Mouse (Mus musculus): Measurements from ENCODE around the gene Pax4.
A peak's percentile ranks its signal among the peaks of the same experiment; 100 is the strongest.

The Pax4 gene

GRCm38 (mm10) chr6:28449253-28449652, at the start of gene Pax4:
Pax4 (minus strand) TSS chr6:28449353.
- no peak for DNase-seq

GRCm38 (mm10) chr6:28497837-28498236, 48.7 kb upstream of the Pax4 start:
- no peak for DNase-seq

DNA sequence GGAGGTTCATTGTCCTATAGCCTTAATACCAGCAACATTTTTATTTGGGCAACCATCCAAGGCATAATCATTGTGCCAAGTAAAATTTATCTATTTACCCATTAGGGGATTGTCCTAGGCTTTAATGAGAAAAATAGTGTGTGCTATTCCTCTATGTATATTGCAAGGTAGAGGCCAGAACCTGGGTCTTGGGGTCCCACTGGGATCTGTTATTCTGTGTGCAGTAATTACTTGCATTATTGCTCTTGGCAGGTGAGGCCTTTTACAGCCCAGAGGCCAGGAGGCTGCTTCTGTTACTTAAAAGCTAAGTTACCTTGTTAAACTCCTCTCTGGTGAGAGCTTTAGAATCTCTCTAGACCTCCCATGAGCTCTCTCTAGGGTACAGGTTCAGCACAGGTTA, 42.0 kb upstream of the Pax4 start:
- DNase-seq: no peak

GRCm38 (mm10) chr6:28490612-28491011, 41.5 kb upstream of the Pax4 start:
- no peak for DNase-seq

DNA sequence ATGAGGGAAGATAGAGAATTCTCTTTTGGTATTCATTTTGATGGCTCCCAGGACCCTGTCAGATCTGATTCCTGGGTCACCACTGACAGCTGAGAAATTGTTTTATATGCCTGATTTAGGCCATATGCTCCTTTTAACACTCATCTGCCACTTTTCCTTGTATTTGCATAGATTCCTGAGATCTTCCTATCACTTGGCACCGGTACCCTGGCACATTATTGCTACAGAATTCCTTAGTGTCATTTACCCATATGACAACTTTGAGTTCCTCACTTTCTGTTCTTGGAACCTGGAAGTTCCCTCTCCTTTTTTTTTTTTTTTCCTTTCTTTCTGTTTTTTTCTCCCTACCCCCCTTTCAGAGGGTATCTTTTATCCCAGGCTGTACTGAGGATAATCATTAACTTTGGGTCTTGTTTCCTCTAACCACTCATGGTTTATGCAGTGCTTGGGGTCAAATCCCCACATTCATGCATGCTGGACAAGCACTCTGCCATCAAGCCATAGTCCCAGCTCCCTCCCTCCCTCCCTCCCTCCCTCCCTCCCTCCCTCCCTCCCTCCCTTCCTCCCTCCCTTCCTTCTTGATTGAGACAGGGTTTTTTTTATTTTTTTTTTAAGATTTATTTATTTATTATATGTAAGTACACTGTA, 39.2 kb upstream of the Pax4 start:
- no peak for DNase-seq

GRCm38 (mm10) chr6:28486905-28487304, 37.8 kb upstream of the Pax4 start:
- no peak for DNase-seq

- DNase-seq: no peak
Observed at GRCm38 (mm10) chr6:28486471-28486870, 37.3 kb upstream of the Pax4 start.

DNA sequence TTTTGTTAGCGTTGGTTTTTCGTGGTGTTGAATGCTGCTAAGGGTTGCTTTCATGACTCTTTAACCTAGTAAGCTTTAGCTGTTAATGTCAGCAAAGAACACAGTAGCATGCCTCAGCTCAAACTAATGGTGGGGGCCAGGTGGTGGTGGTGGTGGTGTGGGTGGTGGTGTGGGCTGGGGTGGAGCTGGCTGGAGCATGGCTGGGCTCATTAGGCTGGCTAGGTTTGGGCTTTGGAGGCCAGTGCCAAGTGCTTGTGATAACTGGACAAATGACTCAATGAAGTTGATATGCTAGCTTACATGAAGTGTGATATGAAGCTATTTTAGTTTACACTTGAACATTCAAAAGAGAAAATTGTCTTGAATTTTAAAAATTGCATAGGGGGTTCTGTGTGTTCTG, 36.9 kb upstream of the Pax4 start:
- DNase-seq: no peak

GRCm38 (mm10) chr6:28482711-28483315, 33.7 kb upstream of the Pax4 start:
- no peak for DNase-seq

GRCm38 (mm10) chr6:28480752-28481492, 31.8 kb upstream of the Pax4 start:
- DNase-seq: no peak

- DNase-seq: peak; percentile 96 to 97
Observed at GRCm38 (mm10) chr6:28479865-28480751, 31.0 kb upstream of the Pax4 start.

- no peak for DNase-seq
Observed at GRCm38 (mm10) chr6:28474839-28475238, 25.7 kb upstream of the Pax4 start, which contains the start of gene Snd1. Snd1 (plus strand) TSS chr6:28475139.

DNA sequence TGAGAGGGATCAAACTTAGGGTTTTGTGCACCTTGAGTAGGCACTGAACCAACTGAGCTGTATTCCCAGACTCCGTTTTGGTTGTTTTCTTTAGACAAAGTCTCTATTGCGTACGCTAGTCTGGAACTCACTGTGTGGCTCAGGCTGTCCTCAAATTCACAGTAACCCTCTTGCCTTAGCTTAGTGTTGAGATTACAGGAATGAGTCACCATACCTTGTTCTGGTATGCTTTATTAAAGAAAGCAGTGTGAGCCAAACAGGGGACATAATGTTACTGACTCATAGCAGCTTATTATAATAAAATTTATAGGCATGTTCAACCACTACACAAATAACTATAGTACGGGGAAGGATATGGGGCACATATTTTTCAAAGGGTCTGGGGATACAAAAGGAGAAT, 25.1 kb upstream of the Pax4 start:
- no peak for DNase-seq

DNA sequence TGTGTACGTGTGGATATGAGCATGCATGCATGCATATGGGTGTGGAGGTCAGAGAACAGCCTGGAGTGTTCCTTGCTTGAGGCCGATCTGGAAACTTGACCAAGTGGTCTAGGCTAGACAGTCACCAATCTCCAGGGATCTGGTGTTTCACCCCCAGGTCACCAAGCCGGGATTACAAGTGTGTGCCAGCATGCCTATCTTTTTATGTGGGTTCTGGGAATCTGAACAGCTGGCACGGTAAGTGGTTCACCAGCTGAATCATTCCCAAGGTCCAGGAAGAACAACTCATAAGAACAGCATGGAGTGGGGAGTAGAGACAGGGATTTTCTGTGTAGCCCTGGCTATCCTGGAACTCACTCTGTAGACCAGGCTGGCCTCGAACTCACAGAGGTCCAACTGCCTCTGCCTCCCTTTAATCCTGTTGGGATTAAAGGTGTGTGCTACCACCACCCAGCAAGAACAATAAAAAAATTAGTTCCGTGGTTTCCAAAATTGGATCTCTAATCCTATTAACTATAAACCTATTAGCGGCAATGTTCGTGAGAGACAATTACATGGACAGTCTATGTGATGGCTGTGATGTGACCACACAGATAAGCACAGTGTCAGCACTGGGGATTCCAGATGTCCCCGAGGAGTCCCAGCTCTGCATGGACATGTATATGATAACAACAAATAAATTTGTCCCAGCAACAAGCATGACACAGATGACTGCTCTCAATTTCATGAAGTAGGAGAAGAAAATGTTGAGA, 22.3 kb upstream of the Pax4 start:
- DNase-seq: no peak

GRCm38 (mm10) chr6:28470621-28471020, 21.5 kb upstream of the Pax4 start:
- DNase-seq: no peak

- DNase-seq: no peak
Observed at GRCm38 (mm10) chr6:28470017-28470602, 21.0 kb upstream of the Pax4 start.

- no peak for DNase-seq
Observed at GRCm38 (mm10) chr6:28464630-28465029, 15.5 kb upstream of the Pax4 start.

DNA sequence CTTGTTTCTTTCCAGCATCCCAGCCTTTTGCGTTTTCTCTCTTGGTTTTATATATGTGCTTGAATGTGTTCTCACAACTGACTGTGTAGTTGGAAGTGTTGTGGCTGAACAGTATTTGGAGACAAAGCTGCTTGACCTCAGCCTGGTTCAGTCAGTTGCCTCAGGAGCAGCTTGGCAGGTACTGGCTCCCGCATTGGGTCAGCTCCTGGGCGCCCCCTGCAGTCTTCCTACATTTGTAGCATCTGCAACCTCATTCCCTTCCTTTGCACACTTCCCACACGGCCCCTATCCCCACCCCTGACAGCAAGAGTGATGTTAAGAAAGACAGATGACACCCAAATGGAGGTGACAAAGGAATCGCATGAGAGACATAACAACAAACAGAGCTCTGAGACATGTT, 11.4 kb upstream of the Pax4 start:
- peak; percentile 87 to 93 for DNase-seq

DNA sequence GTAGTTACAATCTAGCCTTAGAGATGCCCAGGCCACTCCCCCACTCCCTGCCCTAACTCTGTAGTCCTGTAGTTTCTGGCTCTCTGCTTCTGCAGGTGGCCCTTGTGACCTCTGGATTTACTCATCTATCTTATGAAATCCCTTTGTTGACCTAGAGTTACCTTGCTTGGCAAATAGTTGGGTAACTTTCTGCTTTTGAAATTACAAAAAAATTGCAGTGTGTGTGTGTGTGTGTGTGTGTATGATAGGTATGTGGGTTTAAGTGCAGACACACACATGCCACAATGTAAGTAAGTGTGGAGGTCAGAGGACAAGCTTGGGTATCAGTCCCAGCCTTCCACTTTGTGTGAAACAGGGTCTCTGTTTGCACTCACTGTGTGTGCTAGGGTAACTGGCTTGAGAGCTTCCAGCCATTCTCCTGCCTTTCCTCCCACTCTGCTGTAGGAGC, 10.1 kb upstream of the Pax4 start:
- no peak for DNase-seq

DNA sequence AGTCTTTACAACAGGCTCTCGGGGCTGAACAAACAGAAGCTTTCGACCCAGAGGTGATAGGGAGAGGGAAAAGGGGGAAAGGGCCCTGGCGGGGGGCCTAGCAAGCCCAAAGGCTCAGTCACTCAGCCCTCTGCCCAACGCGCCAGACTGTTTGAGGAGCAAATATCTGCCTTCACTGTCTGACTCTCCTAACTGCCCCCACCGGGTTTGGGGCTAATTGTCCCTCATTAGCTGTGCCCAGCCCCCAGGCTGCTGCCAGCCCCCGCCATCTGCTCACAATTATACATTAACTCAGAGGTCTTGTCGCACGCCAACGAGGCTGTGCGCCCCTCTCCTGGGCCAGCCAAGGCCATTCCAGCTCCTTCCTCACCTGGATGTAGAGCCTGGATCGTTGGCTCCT, 1.8 kb upstream of the Pax4 start:
- DNase-seq: no peak

GRCm38 (mm10) chr6:28450481-28450880, 1.3 kb upstream of the Pax4 start:
- DNase-seq: no peak

DNA sequence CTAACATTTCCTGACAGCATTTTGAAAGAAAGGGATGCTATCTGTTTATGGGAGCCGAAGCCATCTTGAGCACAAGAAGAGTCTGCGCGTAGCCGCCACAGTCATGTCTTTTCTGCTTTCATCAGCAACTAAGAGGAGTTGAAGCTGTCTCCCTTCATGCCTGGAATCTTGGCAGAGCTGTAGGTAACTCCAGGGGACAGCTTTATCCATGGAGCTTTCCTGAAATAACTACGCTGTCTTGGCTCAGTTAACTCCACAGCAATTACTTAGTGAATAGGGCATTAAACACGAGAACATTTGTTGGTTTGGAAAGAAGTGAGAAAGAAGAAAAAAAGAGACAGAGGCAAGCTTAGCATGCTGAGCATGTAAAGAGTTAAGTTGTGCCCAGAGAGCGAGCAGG, 1.2 kb downstream of the Pax4 start:
- DNase-seq: no peak

All from cerebellum, postnatal 25 days (tissue).